Mouse (Mus musculus): ENCODE measurements at regions not wholly inside any gene's neighbourhood (a gene's known extent, or its start where the extent isn't known, plus 50 kb on each side); places are given as distances from the start of the nearest gene placed in this dataset.

DNA sequence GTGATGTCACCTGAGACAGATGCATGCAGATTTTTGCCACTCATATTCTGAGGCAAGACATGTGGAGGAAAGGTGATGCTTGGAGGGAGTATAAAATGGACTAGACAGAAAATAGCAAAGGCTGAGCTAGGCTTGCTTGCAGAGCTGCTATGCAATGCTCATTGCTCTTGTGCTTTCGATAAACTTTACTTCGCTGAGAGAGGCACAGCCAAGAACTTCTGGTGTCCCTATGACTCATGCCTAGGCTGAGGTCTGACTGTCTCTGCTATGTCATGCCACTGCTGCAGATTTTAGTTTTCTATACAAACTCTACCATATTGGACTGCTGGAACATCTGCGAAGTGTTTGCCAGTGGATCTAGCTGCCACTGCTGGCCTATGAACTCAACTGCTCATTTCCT, 687.5 kb upstream of the Pou3f3 start:
- H3K36me3 ChIP-seq (ENCODE audit: control insufficient read depth in 1 of 2, insufficient read depth in 2 of 2, low read length in 2 of 2) = no peaks in the 10 kb centered on the region

DNA sequence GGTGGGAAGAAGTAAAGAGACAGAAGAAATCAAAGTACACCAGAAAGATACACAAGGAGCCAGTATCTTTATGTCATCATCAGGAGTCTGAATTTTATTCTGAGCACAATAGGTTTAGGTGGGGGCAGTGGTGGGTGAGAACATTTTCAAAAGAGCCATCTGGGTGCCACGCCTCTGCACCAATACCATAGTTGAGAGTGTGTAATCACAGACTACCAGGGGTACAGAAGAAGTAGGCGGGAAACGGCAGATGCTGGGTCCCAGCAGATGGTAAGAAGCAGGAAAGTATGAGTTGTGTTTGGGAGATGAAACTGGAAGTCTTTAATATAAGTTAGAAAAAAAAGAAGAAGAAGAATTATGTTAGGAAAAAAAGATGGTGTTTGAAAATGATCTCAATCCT, 682.7 kb upstream of the Pou3f3 start:
- Histone ChIP-seq H3K36me3 (ENCODE audit: control insufficient read depth in 1 of 2, insufficient read depth in 2 of 2, low read length in 2 of 2) (no peaks in the 10 kb centered on the region), H3K27me3 (ENCODE audit: control insufficient read depth in 1 of 2, insufficient read depth in 2 of 2, low read length in 2 of 2) (no peaks in the 10 kb centered on the region), H3K9ac (ENCODE audit: control insufficient read depth, low read depth, low read length, poor library complexity, severe bottlenecking) (no peak overlapping the region), H3K27ac (ENCODE audit: control insufficient read depth, low read depth, low read length) (no peak overlapping the region), H3K4me1 (ENCODE audit: control insufficient read depth in 1 of 2, insufficient read depth in 2 of 2, low read length in 2 of 2) (no peaks in the 10 kb centered on the region), H3K79me2 (ENCODE audit: control insufficient read depth, insufficient read depth, low read length, poor library complexity) (no peaks in the 10 kb centered on the region), H3K4me3 (ENCODE audit: control insufficient read depth in 1 of 2, insufficient read depth in 1 of 2, low read depth in 2 of 2, low read length in 2 of 2) (no peak overlapping the region), H3K9me3 (replicated peaks; ENCODE audit: insufficient read depth, low read length) (no peaks in the 10 kb centered on the region)
- TF ChIP-seq TAL1 (IDR thresholded peaks at IDR 0.05; ENCODE audit: low read length) = no peak
- no peak for TF ChIP-seq SIN3A (IDR thresholded peaks at IDR 0.05; ENCODE audit: low read length)
- no peak for TF ChIP-seq MAX (IDR thresholded peaks at IDR 0.05; ENCODE audit: low read length)
- no peak for TF ChIP-seq GABPA (IDR thresholded peaks at IDR 0.05; ENCODE audit: low read depth, low read length)
- no peak for TF ChIP-seq USF2 (IDR thresholded peaks at IDR 0.05; ENCODE audit: borderline replicate concordance in 1 of 2, insufficient read depth in 1 of 2, low read depth in 1 of 2, low read length in 2 of 2)
- TF ChIP-seq GATA1 (IDR thresholded peaks at IDR 0.05; ENCODE audit: low read depth, low read length) = no peak
- TF ChIP-seq POLR2AphosphoS5 (IDR thresholded peaks at IDR 0.05; ENCODE audit: borderline replicate concordance, low read depth, low read length) = no peak
- TF ChIP-seq POLR2AphosphoS2 (IDR thresholded peaks at IDR 0.05; ENCODE audit: low read length) = no peak
- TF ChIP-seq MEF2A (IDR thresholded peaks at IDR 0.05; ENCODE audit: extremely low read depth, insufficient replicate concordance, low read depth, low read length, poor library complexity, severe bottlenecking) = no peak
- no peak for TF ChIP-seq UBTF (IDR thresholded peaks at IDR 0.05; ENCODE audit: borderline replicate concordance, insufficient read depth, low read depth, low read length)
- DNase-seq (ENCODE audit: low read depth, low spot score) = no peak

More for the DNA sequence above, 687.5 kb upstream of the Pou3f3 start:
- Histone ChIP-seq H3K4me1 (ENCODE audit: control insufficient read depth in 1 of 2, insufficient read depth in 2 of 2, low read length in 2 of 2) (no peaks in the 10 kb centered on the region), H3K79me2 (ENCODE audit: control insufficient read depth, insufficient read depth, low read length, poor library complexity) (no peaks in the 10 kb centered on the region), H3K9me3 (replicated peaks; ENCODE audit: insufficient read depth, low read length) (no peaks in the 10 kb centered on the region), H3K27me3 (ENCODE audit: control insufficient read depth in 1 of 2, insufficient read depth in 2 of 2, low read length in 2 of 2) (no peaks in the 10 kb centered on the region), H3K27ac (ENCODE audit: control insufficient read depth, low read depth, low read length) (no peak overlapping the region), H3K9ac (ENCODE audit: control insufficient read depth, low read depth, low read length, poor library complexity, severe bottlenecking) (no peak overlapping the region), H3K4me3 (ENCODE audit: control insufficient read depth in 1 of 2, insufficient read depth in 1 of 2, low read depth in 2 of 2, low read length in 2 of 2) (no peak overlapping the region)
- no peak for DNase-seq (ENCODE audit: low read depth, low spot score)
- no peak for TF ChIP-seq SIN3A (IDR thresholded peaks at IDR 0.05; ENCODE audit: low read length)
- no peak for TF ChIP-seq NELFE (IDR thresholded peaks at IDR 0.05; ENCODE audit: low read depth, low read length)
- no peak for TF ChIP-seq ZKSCAN1 (IDR thresholded peaks at IDR 0.05; ENCODE audit: low read depth, low read length)
- no peak for TF ChIP-seq E2F4 (IDR thresholded peaks at IDR 0.05; ENCODE audit: borderline replicate concordance, low read depth, low read length)
- TF ChIP-seq KAT2A (conservative IDR thresholded peaks at IDR 0.05; ENCODE audit: low read depth, low read length) = no peak
- no peak for TF ChIP-seq POLR2AphosphoS5 (IDR thresholded peaks at IDR 0.05; ENCODE audit: borderline replicate concordance, low read depth, low read length)
- no peak for TF ChIP-seq ELF1 (IDR thresholded peaks at IDR 0.05; ENCODE audit: low read depth, low read length)
- TF ChIP-seq JUND (IDR thresholded peaks at IDR 0.05; ENCODE audit: low read depth, low read length) = no peak
- no peak for TF ChIP-seq CHD1 (IDR thresholded peaks at IDR 0.05; ENCODE audit: low read depth, low read length)
- no peak for TF ChIP-seq MXI1 (IDR thresholded peaks at IDR 0.05; ENCODE audit: low read depth, low read length)
- TF ChIP-seq UBTF (IDR thresholded peaks at IDR 0.05; ENCODE audit: borderline replicate concordance, insufficient read depth, low read depth, low read length) = no peak

Measured in MEL (cell line).